Mouse (Mus musculus): Measurements from ENCODE around the gene Rpgr.
A peak's percentile ranks its signal among the peaks of the same experiment; 100 is the strongest.

The Rpgr gene

DNA sequence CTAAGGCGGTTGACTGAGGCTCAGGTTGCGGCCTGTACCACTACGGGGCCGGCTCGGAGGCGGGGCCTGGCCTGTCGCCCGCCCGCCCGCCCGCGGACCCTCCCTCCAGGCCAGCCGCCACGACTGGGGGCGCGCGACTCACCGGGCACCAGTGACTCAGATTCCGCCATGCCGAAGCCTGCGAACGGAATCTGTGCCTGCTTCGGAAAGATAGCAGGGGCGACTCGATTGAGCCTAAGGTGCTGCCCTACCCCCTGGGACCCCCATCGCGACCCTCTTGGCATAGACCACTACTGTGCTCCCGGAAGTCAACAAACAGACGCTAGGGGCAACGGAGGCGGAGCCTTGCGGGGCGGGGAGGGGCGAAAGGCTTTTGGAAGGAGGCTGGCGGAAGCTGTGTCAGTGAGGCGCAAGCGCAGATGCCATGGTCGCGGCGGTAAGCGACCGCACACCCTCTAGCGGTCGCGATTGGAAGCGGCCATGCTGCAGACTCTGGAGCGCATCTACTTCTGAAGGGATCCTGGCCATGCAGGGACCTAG, at the start of gene Rpgr:
TSS of gene Rpgr (minus strand) at position 511 of the 540 bp plus-strand sequence.
- peak; percentile 69 to 90 for DNase-seq (ENCODE audit: low spot score in 2 of 2)

- DNase-seq (ENCODE audit: low spot score in 2 of 2): no peak
These were observed 41.5 kb upstream of the Rpgr start for GRCm38 (mm10) chrX:10258260-10258659.

DNA sequence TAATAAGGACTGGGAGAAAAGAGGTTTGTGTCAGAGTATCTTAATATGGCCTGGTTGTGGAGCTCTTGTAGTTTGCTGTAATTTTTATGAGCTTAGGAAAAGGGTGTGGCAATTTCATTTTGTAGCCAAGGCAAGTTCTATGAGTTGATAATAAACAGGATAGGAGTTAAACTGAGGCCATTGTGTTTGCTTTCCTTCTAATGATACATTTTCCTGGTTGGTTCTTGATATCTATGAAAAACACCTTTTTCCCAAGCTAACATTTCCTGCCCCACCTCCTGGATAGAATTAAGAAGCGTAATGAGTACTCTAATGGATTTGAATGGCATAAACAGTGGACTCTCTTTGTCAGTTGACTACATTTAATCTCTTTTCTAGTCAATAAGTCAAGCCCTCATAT, 41.1 kb upstream of the Rpgr start:
- DNase-seq (ENCODE audit: low spot score in 2 of 2): no peak

DNA sequence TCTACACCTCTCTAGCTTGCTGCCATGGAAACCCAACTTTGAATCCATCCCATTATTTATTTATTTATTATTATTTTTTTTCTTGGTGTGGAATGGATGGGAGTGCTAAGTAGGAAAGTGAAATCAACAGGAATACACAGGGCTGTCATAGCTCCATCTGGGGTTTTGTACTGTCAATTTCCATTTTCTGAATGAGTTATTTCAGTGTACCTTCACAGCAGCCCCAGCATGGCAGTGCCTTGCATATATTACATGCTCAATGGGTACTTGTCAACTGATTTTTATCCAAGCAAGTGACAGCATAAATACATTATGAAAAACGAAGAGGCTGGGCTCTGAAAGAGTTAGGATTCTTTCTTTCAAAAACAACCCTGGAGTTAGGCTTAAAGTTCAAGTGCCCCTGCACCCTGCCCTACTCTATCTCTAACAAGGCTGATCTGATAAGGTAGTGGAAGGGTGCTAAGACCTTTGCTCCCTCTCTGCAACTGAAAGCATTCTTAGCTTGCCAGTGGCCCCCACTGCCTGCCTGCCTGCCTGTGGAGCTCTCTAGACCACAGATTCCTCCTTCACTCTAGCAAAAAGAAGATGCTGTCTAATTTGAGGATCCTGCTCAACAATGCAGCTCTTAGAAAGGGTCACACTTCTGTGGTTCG, 35.3 kb upstream of the Rpgr start, which contains the start of gene Otc:
TSS of gene Otc (plus strand) at position 454 of the 653 bp plus-strand sequence.
- no peak for DNase-seq (ENCODE audit: low spot score in 2 of 2)

GRCm38 (mm10) chrX:10251357-10251756, 34.6 kb upstream of the Rpgr start:
- no peak for DNase-seq (ENCODE audit: low spot score in 2 of 2)

GRCm38 (mm10) chrX:10243916-10244315, 27.2 kb upstream of the Rpgr start:
- DNase-seq (ENCODE audit: low spot score in 2 of 2): no peak

DNA sequence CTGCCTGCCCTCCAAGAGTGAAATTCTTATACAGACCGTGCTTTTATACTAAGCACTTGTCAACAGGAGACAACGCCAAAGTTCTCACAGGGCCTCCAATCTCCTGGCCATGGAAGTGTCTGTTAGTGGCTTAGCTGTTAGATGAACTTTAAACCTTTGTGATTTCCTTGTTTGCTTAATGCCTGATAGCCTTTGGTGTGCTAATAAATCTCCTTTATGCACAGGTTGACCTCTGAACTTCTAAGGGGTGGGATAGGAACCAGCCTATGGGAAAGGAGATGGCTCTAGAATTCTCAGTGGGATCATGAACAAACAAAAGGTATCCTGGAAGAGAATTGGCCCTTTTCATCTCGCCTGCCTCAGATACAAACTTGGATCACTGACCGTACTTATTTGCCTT, 22.8 kb upstream of the Rpgr start:
- no peak for DNase-seq (ENCODE audit: low spot score in 2 of 2)

GRCm38 (mm10) chrX:10234617-10235016, 17.9 kb upstream of the Rpgr start:
- DNase-seq (ENCODE audit: low spot score in 2 of 2): no peak

GRCm38 (mm10) chrX:10233051-10233450, 16.3 kb upstream of the Rpgr start:
- DNase-seq (ENCODE audit: low spot score in 2 of 2): no peak

GRCm38 (mm10) chrX:10219281-10219680, 2.6 kb upstream of the Rpgr start:
- DNase-seq (ENCODE audit: low spot score in 2 of 2): no peak

- no peak for DNase-seq (ENCODE audit: low spot score in 2 of 2)
These were observed 748 bp downstream of the Rpgr start for GRCm38 (mm10) chrX:10215972-10216371.

DNA sequence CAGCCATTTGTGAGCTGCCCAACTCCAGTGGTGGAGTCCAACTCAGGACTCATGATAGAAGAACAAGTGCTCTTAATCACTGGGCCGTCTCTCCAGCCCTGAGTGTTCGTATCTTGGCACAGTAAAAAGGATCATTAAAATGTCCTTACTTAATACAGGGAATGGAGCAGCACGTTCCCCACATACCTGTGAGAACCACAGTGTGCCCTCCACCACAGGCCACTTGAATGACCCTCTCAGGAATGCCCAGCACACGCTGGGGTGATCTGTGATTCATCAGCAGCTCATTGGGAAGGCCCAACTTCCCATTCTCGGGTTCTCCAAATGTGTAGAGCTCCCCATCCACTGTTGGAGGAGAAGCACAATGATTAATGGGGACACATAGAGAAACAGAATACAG, 10.8 kb downstream of the Rpgr start:
- DNase-seq (ENCODE audit: low spot score in 2 of 2): no peak

- DNase-seq (ENCODE audit: low spot score in 2 of 2): peak in 1 of 2 experiments; percentile 39
These were observed 15.4 kb downstream of the Rpgr start for GRCm38 (mm10) chrX:10201289-10201688.

- DNase-seq (ENCODE audit: low spot score in 2 of 2): no peak
These were observed 64.3 kb downstream of the Rpgr start for GRCm38 (mm10) chrX:10152390-10152789.

- peak in 1 of 2 experiments; percentile 3 for DNase-seq (ENCODE audit: low spot score in 2 of 2)
These were observed 99.5 kb downstream of the Rpgr start, which contains the start of gene Srpx for GRCm38 (mm10) chrX:10117065-10117719. Gene Srpx, minus strand, starts transcription at chrX:10117709.

DNA sequence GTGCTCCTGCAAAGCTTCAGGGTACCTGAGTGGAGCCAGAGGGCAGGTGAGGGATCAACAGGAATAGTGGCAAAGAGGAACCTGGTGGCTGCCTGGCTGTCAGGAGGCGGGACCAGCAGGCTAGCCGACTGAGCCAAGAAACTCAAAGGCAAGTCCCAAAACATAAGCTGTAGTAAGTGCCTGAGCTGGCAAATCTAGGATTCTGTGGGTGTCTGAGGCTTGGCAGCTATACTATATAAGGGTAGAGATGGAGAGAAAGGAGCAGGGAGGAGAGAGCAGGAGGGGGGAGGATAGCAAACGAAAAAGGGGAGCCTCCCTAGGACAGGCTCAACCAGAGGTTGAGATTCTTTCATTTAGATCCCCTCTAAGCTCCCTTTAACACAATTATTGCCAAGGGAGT, 100.9 kb downstream of the Rpgr start:
- no peak for DNase-seq (ENCODE audit: low spot score in 2 of 2)

DNA sequence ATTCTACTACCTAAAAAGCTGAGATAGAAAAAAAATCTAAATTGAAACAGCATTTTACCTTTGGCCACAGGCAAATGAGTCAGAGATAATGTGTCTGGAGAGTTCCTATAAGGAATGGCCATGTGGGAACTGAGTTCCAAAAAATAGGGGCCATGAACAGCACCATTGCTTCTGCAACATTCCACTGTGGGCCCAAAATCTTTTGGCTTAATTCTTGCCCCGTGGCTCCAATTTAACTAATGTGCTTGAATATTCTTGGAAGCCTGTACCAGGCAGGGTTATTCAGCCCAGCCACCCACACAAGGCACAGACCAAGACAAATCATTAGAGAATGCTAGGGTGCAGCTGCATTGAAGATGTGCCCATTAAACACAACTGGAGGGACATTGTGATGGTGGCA, 106.0 kb downstream of the Rpgr start:
- no peak for DNase-seq (ENCODE audit: low spot score in 2 of 2)

DNA sequence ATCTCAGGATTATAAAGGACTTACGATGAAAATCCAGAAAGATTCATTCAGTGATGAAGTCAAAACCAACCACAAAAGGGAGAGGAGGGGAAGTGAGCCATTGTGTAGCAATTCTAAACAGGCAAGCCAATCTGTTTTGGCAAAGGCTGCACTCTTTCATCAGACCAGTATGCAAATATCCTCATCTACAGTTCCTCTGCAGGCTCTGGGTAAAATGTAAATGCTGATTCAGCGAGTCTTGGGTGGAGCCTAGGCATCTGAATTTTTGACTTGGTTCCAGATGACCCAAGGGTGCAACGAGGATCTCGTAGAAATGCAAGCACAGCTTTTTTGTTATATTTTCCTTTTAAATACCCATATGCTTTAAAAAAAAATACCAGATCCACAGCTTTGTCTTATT, 108.2 kb downstream of the Rpgr start:
- no peak for DNase-seq (ENCODE audit: low spot score in 2 of 2)

DNA sequence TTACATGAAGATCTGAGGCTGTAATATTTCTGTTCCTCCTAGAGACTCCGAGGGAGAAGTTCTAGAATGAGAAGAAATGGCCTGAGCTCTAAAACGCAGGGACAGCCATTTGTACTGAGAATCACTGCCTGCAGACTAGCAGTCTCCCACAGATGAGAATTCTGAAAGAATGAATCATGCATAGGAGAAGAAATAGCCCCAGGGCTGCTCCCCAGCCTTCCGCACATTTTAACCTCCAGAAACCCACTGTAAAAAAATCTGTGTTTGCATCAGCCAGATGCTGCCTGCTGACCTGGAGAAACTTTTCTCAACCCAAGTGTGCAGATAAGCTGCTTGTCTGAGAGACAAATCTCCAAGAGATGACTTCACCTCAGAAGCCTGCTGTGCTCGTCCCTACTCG, 111.2 kb downstream of the Rpgr start:
- no peak for DNase-seq (ENCODE audit: low spot score in 2 of 2)

DNA sequence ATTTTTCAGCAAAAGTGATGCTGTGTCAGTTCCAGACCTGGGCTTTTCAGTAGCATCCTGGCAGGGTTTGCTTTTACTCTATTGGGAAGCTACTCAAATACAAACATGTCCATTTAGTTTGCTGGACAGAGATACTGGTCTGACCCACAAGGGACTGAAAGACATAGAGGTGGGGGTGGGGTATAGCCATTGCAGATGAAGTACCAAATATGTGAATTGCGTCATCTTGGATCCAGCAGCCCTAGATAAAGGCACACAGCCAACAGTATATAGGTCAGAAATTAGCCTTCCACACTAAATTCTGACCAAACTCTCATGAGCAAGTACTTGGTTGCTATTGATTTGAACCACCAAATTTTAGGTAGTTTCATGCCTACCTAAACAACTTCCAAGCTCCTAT, 114.0 kb downstream of the Rpgr start:
- no peak for DNase-seq (ENCODE audit: low spot score in 2 of 2)

GRCm38 (mm10) chrX:10095797-10096196, 120.9 kb downstream of the Rpgr start:
- no peak for DNase-seq (ENCODE audit: low spot score in 2 of 2)

- DNase-seq (ENCODE audit: low spot score in 2 of 2): no peak
These were observed 136.3 kb downstream of the Rpgr start for GRCm38 (mm10) chrX:10080385-10080784.

DNA sequence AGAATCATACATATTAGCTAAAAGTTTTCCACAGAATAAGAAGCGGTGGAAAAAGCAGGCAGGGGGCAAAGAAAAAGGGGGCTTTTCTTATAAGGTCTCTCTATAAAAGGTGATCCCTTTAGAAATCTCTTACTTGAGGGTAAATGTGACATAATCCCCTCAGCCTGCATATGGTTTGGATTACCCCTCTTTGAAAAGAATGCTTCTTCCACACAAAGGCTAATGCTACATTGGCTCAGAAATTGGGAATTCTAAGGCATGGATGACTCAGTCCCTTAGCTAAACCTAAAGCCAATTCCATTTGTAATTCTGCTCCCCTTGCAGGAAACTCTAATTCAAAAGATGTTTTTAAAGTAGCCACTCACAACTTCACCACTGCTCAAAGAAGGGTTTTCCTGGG, 136.7 kb downstream of the Rpgr start:
- DNase-seq (ENCODE audit: low spot score in 2 of 2): no peak
